Mouse (Mus musculus): ENCODE measurements at regions not wholly inside any gene's neighbourhood (a gene's known extent, or its start where the extent isn't known, plus 50 kb on each side); places are given as distances from the start of the nearest gene placed in this dataset.

DNA sequence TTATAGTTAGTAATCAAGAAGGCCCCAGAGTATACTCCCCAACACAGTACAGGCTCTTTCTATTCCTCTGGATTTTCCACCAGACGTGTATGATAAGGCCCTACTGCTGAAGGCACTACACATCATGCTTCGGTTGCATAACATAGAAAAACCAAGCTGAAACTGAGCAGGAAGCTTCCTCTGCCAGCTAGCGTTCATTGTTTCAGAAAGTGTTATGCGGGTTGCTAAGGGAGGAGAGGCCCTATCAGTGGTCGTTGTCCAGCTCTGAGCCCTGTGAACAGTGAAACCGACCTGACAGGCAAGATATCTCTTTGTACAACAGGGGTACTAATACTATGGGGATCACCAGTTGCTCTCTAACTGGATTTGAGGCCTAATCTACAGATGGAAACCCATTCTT lies 118.9 kb upstream of the Serpine2 start:
- H3K4me1 ChIP-seq (replicated peaks; ENCODE audit: control insufficient read depth, insufficient read depth, low read length), result no peaks in the 10 kb centered on the region; the same call in 1 of the 2 replicates
- WGBS, result 47% methylated on average over 6 of the region's 6 CpGs

GRCm38 (mm10) chr1:79978156-79978555 lies 117.2 kb upstream of the Serpine2 start:
- Histone ChIP-seq H3K27me3 (replicated peaks; ENCODE audit: control insufficient read depth, insufficient read depth, low read length) (no peaks in the 10 kb centered on the region), H3K27ac (ENCODE audit: low read depth, low read length) (no peak overlapping the region), H3K9ac (ENCODE audit: low read depth, low read length) (no peak overlapping the region), H3K36me3 (ENCODE audit: control insufficient read depth, insufficient read depth) (no peaks in the 10 kb centered on the region), H3K4me2 (replicated peaks; ENCODE audit: low read depth) (no peak overlapping the region), H3K4me1 (replicated peaks; ENCODE audit: control insufficient read depth, insufficient read depth, low read length) (no peaks in the 10 kb centered on the region), H3K4me3 (ENCODE audit: low read depth, low read length) (no peak overlapping the region), H3K9me3 (ENCODE audit: control insufficient read depth) (no peaks in the 10 kb centered on the region)
- WGBS, result 63% methylated on average over 5 of the region's 5 CpGs
- no peak for TF ChIP-seq CTCF (IDR thresholded peaks at IDR 0.05; ENCODE audit: low read depth)
- no peak for ATAC-seq

More for the DNA sequence above, 118.9 kb upstream of the Serpine2 start:
- Histone ChIP-seq H3K9ac (ENCODE audit: low read depth, low read length) (no peak overlapping the region), H3K4me3 (ENCODE audit: low read depth, low read length) (no peak overlapping the region), H3K36me3 (ENCODE audit: control insufficient read depth, insufficient read depth) (no peaks in the 10 kb centered on the region), H3K27ac (ENCODE audit: low read depth, low read length) (no peak overlapping the region), H3K9me3 (ENCODE audit: control insufficient read depth) (no peaks in the 10 kb centered on the region), H3K27me3 (replicated peaks; ENCODE audit: control insufficient read depth, insufficient read depth, low read length) (no peaks in the 10 kb centered on the region), H3K4me2 (replicated peaks; ENCODE audit: low read depth) (no peak overlapping the region)
- TF ChIP-seq CTCF (IDR thresholded peaks at IDR 0.05; ENCODE audit: low read depth), result no peak
- ATAC-seq, result no peak

DNA sequence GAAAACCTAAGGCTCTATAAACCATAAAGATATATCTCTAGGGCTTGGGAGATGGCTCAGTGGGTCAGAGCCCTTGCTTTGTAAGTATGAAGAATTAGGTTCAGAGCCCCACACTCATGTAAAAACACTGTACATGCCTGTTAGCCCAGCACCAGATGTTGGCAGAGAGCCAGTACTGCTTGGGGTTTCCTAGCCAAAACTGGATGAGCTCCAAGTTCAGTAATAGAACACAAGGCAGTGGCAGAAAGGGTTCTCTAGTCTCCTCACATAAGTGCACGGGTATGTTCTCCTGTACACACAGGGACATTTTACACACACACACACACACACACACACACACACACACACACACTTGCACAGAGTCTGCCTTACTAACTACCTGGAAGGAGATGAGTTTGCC lies 95.1 kb upstream of the Serpine2 start:
- WGBS, result 46% methylated on average over 1 of the region's 1 CpGs
- Histone ChIP-seq H3K9ac (ENCODE audit: low read depth, low read length) (no peak overlapping the region), H3K9me3 (ENCODE audit: control insufficient read depth) (no peaks in the 10 kb centered on the region), H3K4me3 (ENCODE audit: low read depth, low read length) (no peak overlapping the region), H3K4me2 (replicated peaks; ENCODE audit: low read depth) (no peak overlapping the region), H3K36me3 (ENCODE audit: control insufficient read depth, insufficient read depth) (no peaks in the 10 kb centered on the region), H3K27ac (ENCODE audit: low read depth, low read length) (no peak overlapping the region), H3K27me3 (replicated peaks; ENCODE audit: control insufficient read depth, insufficient read depth, low read length) (no peaks in the 10 kb centered on the region), H3K4me1 (replicated peaks; ENCODE audit: control insufficient read depth, insufficient read depth, low read length) (no peaks in the 10 kb centered on the region)
- TF ChIP-seq CTCF (IDR thresholded peaks at IDR 0.05; ENCODE audit: low read depth), result no peak
- no peak for ATAC-seq

DNA sequence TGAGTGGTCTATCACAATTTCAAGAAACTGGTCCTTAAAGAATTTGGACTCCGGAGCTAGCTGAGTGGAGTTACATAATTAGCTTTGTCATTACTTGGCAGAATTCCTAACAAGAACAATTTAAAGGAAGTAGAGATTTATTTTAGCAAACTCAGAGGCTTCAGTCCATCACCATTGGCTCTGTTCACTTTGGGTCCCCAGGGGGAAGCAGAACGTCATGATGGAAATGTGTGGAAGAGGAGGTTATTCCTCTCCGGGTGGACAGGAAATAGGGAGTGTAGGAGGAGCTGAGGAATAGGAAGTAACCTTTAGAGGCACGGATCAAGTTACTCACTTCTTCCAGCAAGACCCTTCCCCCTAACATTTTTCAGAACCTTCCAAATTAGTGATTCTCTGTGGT lies 83.3 kb upstream of the Serpine2 start:
- TF ChIP-seq CTCF (IDR thresholded peaks at IDR 0.05; ENCODE audit: low read depth), result no peak
- H3K9me3 ChIP-seq (ENCODE audit: control insufficient read depth), result no peaks in the 10 kb centered on the region
- ATAC-seq, result no peak
- H3K27me3 ChIP-seq (replicated peaks; ENCODE audit: control insufficient read depth, insufficient read depth, low read length), result no peaks in the 10 kb centered on the region
- H3K27ac ChIP-seq (ENCODE audit: low read depth, low read length), result no peak overlapping the region
- H3K36me3 ChIP-seq (ENCODE audit: control insufficient read depth, insufficient read depth), result no peaks in the 10 kb centered on the region
- no peak overlapping the region for H3K4me2 ChIP-seq (replicated peaks; ENCODE audit: low read depth)
- H3K9ac ChIP-seq (ENCODE audit: low read depth, low read length), result no peak overlapping the region
- no peaks in the 10 kb centered on the region for H3K4me1 ChIP-seq (replicated peaks; ENCODE audit: control insufficient read depth, insufficient read depth, low read length)
- WGBS, result 65% methylated on average over 4 of the region's 4 CpGs
- no peak overlapping the region for H3K4me3 ChIP-seq (ENCODE audit: low read depth, low read length)

GRCm38 (mm10) chr1:79932435-79932834 lies 71.5 kb upstream of the Serpine2 start:
- no peak for ATAC-seq
- TF ChIP-seq CTCF (IDR thresholded peaks at IDR 0.05; ENCODE audit: low read depth), result no peak

GRCm38 (mm10) chr1:79927740-79928139 lies 66.8 kb upstream of the Serpine2 start:
- H3K9ac ChIP-seq (ENCODE audit: low read depth, low read length), result no peak overlapping the region
- ATAC-seq, result no peak
- H3K36me3 ChIP-seq (ENCODE audit: control insufficient read depth, insufficient read depth), result no peaks in the 10 kb centered on the region
- H3K27me3 ChIP-seq (replicated peaks; ENCODE audit: control insufficient read depth, insufficient read depth, low read length), result no peaks in the 10 kb centered on the region
- TF ChIP-seq CTCF (IDR thresholded peaks at IDR 0.05; ENCODE audit: low read depth), result no peak
- no peaks in the 10 kb centered on the region for H3K4me1 ChIP-seq (replicated peaks; ENCODE audit: control insufficient read depth, insufficient read depth, low read length)
- H3K9me3 ChIP-seq (ENCODE audit: control insufficient read depth), result no peaks in the 10 kb centered on the region
- H3K27ac ChIP-seq (ENCODE audit: low read depth, low read length), result no peak overlapping the region
- no peak overlapping the region for H3K4me3 ChIP-seq (ENCODE audit: low read depth, low read length)
- 46% methylated on average over 2 of the region's 2 CpGs for WGBS
- no peak overlapping the region for H3K4me2 ChIP-seq (replicated peaks; ENCODE audit: low read depth)

More at GRCm38 (mm10) chr1:79932435-79932834, 71.5 kb upstream of the Serpine2 start:
- Histone ChIP-seq H3K9ac (ENCODE audit: low read depth, low read length) (no peak overlapping the region), H3K27ac (ENCODE audit: low read depth, low read length) (no peak overlapping the region), H3K9me3 (ENCODE audit: control insufficient read depth) (no peaks in the 10 kb centered on the region), H3K27me3 (replicated peaks; ENCODE audit: control insufficient read depth, insufficient read depth, low read length) (no peaks in the 10 kb centered on the region), H3K4me3 (ENCODE audit: low read depth, low read length) (no peak overlapping the region), H3K36me3 (ENCODE audit: control insufficient read depth, insufficient read depth) (no peaks in the 10 kb centered on the region), H3K4me2 (replicated peaks; ENCODE audit: low read depth) (no peak overlapping the region), H3K4me1 (replicated peaks; ENCODE audit: control insufficient read depth, insufficient read depth, low read length) (no peaks in the 10 kb centered on the region)
- WGBS, result 64% methylated on average over 5 of the region's 5 CpGs

DNA sequence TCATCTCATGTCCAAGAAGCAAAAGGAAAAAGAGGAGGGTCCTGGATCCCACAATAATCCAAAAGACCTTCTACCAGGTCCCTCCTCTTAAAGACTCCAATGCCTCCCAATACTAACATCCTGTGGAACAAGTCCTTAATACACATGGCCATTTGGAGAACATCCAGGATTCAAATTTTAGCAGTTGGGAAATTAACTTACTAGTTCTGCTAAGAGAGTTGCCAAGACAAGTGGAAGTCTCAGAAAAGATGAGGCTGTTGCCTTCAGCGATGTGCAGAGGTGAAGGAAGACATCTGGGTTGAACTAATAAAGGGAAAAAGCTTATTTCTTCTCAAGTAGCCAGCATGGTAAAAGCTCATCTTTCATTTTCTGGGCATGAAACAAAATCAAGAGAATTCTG lies 64.8 kb upstream of the Serpine2 start:
- Histone ChIP-seq H3K4me1 (replicated peaks; ENCODE audit: control insufficient read depth, insufficient read depth, low read length) (no peaks in the 10 kb centered on the region), H3K4me2 (replicated peaks; ENCODE audit: low read depth) (no peak overlapping the region)
- no peak for ATAC-seq

More for the DNA sequence above, 64.8 kb upstream of the Serpine2 start:
- WGBS, result 63% methylated on average over 1 of the region's 1 CpGs
- Histone ChIP-seq H3K4me3 (ENCODE audit: low read depth, low read length) (no peak overlapping the region), H3K27ac (ENCODE audit: low read depth, low read length) (no peak overlapping the region), H3K27me3 (replicated peaks; ENCODE audit: control insufficient read depth, insufficient read depth, low read length) (no peaks in the 10 kb centered on the region), H3K9me3 (ENCODE audit: control insufficient read depth) (no peaks in the 10 kb centered on the region), H3K9ac (ENCODE audit: low read depth, low read length) (no peak overlapping the region), H3K36me3 (ENCODE audit: control insufficient read depth, insufficient read depth) (no peaks in the 10 kb centered on the region)
- no peak for TF ChIP-seq CTCF (IDR thresholded peaks at IDR 0.05; ENCODE audit: low read depth)

Data from intestine, postnatal 0 days (tissue).